Mouse (Mus musculus) cerebral cortex, adult 2 months (tissue): ENCODE results near the gene Cactin.

ENCODE experiments used
- WGBS: fragments of 180-500 bp; shearing (Covaris S2); methylation state at CpG from one replicate; pipeline ENCODE4 v1.1.7; 2018; 5-methylcytosine and 5-hydroxymethylcytosine counted together

The Cactin gene

DNA sequence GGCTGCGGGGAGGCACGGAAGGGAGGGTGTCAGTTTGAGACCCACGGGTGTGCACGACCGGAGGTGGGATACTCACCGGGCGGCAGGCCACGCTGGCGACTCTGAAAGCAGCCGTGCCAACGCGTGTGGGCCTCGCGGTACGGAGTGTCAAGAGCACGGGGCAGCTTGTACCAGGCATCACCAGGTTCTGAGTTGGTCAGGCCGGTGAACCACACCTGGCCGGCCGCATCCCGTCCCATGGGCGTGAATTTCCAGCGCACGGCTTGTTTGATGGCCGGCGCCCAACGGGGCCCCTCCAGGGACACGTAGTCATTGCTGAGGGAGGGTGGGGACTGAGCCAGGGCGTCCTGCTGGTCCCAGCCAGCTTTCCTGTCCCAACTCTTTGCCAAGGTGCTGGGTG, 43.8 kb downstream of the Cactin start:
- WGBS: 26% methylated on average over 28 of the region's 28 CpGs

GRCm38 (mm10) chr10:81365073-81365472, 44.2 kb downstream of the Cactin start:
- 42% methylated on average over 4 of the region's 4 CpGs for WGBS

DNA sequence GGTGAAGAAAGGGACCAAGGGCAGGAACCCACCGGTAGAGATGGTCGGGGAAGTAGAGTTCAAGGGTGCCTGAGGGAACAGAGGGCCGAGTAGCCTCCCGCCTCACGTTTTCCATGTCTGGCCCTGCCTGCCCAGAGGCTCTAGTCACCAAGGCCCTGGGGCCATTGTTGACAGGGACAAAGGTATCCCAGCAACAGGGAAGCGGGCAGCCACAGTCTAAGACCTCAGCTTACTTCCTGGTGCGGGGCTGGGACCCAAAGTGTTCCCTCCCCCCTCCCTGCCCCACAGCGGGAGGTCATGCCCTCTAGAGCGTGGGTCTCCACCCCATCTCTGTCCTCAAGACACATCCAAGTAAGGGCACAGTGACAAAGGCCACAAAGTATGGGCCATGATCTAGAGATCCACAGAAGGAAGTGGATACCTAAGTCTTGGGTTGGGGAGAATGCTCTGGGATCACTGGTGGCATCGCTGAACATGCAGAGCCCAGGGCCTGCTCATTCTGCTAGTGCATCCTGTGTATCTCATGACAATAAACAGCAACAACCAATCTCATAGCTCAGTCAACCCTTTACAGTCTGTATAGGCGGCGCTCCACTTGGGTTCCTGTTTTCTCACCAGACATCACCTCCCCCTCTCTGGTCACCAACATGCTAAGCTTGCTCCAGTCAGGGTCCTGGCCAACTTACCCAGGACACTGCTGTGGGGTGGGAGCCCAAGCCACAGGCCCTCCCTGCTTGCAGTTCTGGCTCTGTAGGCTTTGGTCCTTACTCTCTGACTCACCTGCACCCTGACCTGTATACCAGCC, 45.0 kb downstream of the Cactin start, which contains the start of gene 4930404N11Rik:
Gene 4930404N11Rik (minus strand): TSS at position 145 of the 805 bp plus-strand sequence.
- WGBS: 30% methylated on average over 12 of the region's 12 CpGs

GRCm38 (mm10) chr10:81366477-81367206, 45.7 kb downstream of the Cactin start:
- 59% methylated on average over 6 of the region's 6 CpGs for WGBS

- WGBS: 76% methylated on average over 6 of the region's 6 CpGs
Measured at GRCm38 (mm10) chr10:81367207-81367495, 46.2 kb downstream of the Cactin start.

- WGBS: 92% methylated on average over 10 of the region's 10 CpGs
Measured at GRCm38 (mm10) chr10:81375322-81375721, 54.4 kb downstream of the Cactin start.
